Mouse (Mus musculus): ENCODE data around the gene Snx14. TPM values are rescaled to one million over a fixed set of nuclear protein-coding genes. Genes with fewer than 3 reads are reported as not detected.

Gene Snx14
- polyA plus RNA-seq, 1 experiment, result 50.4 TPM

GRCm38 (mm10) chr9:88342241-88342640 lies 96.5 kb downstream of the Snx14 start:
- H3K4me3 ChIP-seq (replicated peaks; ENCODE audit: insufficient read depth, low read depth, low read length), result no peak overlapping the region
- TF ChIP-seq POLR2A (IDR thresholded peaks at IDR 0.05; ENCODE audit: borderline replicate concordance, insufficient read depth, low read length), result no peak
- no peak for TF ChIP-seq CTCF (IDR thresholded peaks at IDR 0.05; ENCODE audit: borderline replicate concordance, insufficient read depth, low read depth, low read length)
- no peaks in the 10 kb centered on the region for H3K27me3 ChIP-seq (ENCODE audit: control insufficient read depth, insufficient read depth, low read length)
- no peak for DNase-seq
- no peaks in the 10 kb centered on the region for H3K4me1 ChIP-seq (ENCODE audit: control insufficient read depth, insufficient read depth, low read length)
- no peak overlapping the region for H3K27ac ChIP-seq (ENCODE audit: insufficient read depth, low read length)
- WGBS, result 63% methylated on average over 7 of the region's 7 CpGs

GRCm38 (mm10) chr9:88340819-88341218 lies 97.9 kb downstream of the Snx14 start:
- no peak overlapping the region for H3K27ac ChIP-seq (ENCODE audit: insufficient read depth, low read length)
- WGBS, result 74% methylated on average over 3 of the region's 3 CpGs
- no peak for DNase-seq
- TF ChIP-seq CTCF (IDR thresholded peaks at IDR 0.05; ENCODE audit: borderline replicate concordance, insufficient read depth, low read depth, low read length) (no peak), POLR2A (IDR thresholded peaks at IDR 0.05; ENCODE audit: borderline replicate concordance, insufficient read depth, low read length) (no peak)
- no peaks in the 10 kb centered on the region for H3K4me1 ChIP-seq (ENCODE audit: control insufficient read depth, insufficient read depth, low read length)
- no peaks in the 10 kb centered on the region for H3K27me3 ChIP-seq (ENCODE audit: control insufficient read depth, insufficient read depth, low read length)
- no peak overlapping the region for H3K4me3 ChIP-seq (replicated peaks; ENCODE audit: insufficient read depth, low read depth, low read length)

- TF ChIP-seq POLR2A (IDR thresholded peaks at IDR 0.05; ENCODE audit: borderline replicate concordance, insufficient read depth, low read length), result no peak
- no peak for TF ChIP-seq CTCF (IDR thresholded peaks at IDR 0.05; ENCODE audit: borderline replicate concordance, insufficient read depth, low read depth, low read length)
- no peak overlapping the region for H3K4me3 ChIP-seq (replicated peaks; ENCODE audit: insufficient read depth, low read depth, low read length)
- H3K27me3 ChIP-seq (ENCODE audit: control insufficient read depth, insufficient read depth, low read length), result no peaks in the 10 kb centered on the region
- no peak overlapping the region for H3K27ac ChIP-seq (ENCODE audit: insufficient read depth, low read length)
- no peak for DNase-seq
- WGBS, result 49% methylated on average over 1 of the region's 2 CpGs
- H3K4me1 ChIP-seq (ENCODE audit: control insufficient read depth, insufficient read depth, low read length), result no peaks in the 10 kb centered on the region
These were observed 102.9 kb downstream of the Snx14 start for GRCm38 (mm10) chr9:88335839-88336238.

GRCm38 (mm10) chr9:88332447-88332846 lies 106.3 kb downstream of the Snx14 start:
- TF ChIP-seq CTCF (IDR thresholded peaks at IDR 0.05; ENCODE audit: borderline replicate concordance, insufficient read depth, low read depth, low read length) (no peak), POLR2A (IDR thresholded peaks at IDR 0.05; ENCODE audit: borderline replicate concordance, insufficient read depth, low read length) (no peak)
- WGBS, result 77% methylated on average over 3 of the region's 3 CpGs
- Histone ChIP-seq H3K4me3 (replicated peaks; ENCODE audit: insufficient read depth, low read depth, low read length) (no peak overlapping the region), H3K27ac (ENCODE audit: insufficient read depth, low read length) (no peak overlapping the region), H3K4me1 (ENCODE audit: control insufficient read depth, insufficient read depth, low read length) (no peaks in the 10 kb centered on the region), H3K27me3 (ENCODE audit: control insufficient read depth, insufficient read depth, low read length) (no peaks in the 10 kb centered on the region)
- DNase-seq, result no peak

- WGBS, result 94% methylated on average over 3 of the region's 3 CpGs
- Histone ChIP-seq H3K27ac (ENCODE audit: insufficient read depth, low read length) (no peak overlapping the region), H3K4me1 (ENCODE audit: control insufficient read depth, insufficient read depth, low read length) (no peaks in the 10 kb centered on the region), H3K27me3 (ENCODE audit: control insufficient read depth, insufficient read depth, low read length) (no peaks in the 10 kb centered on the region), H3K4me3 (replicated peaks; ENCODE audit: insufficient read depth, low read depth, low read length) (no peak overlapping the region)
- TF ChIP-seq CTCF (IDR thresholded peaks at IDR 0.05; ENCODE audit: borderline replicate concordance, insufficient read depth, low read depth, low read length), result no peak
- DNase-seq, result no peak
These were observed 108.4 kb downstream of the Snx14 start for GRCm38 (mm10) chr9:88330316-88330715.

GRCm38 (mm10) chr9:88329166-88329748 lies 109.5 kb downstream of the Snx14 start:
- Histone ChIP-seq H3K27ac (ENCODE audit: insufficient read depth, low read length) (no peak overlapping the region), H3K4me3 (replicated peaks; ENCODE audit: insufficient read depth, low read depth, low read length) (no peak overlapping the region), H3K4me1 (ENCODE audit: control insufficient read depth, insufficient read depth, low read length) (no peaks in the 10 kb centered on the region), H3K27me3 (ENCODE audit: control insufficient read depth, insufficient read depth, low read length) (no peaks in the 10 kb centered on the region)
- no peak for DNase-seq
- 88% methylated on average over 10 of the region's 10 CpGs for WGBS
- TF ChIP-seq CTCF (IDR thresholded peaks at IDR 0.05; ENCODE audit: borderline replicate concordance, insufficient read depth, low read depth, low read length), result no peak
- no peak for TF ChIP-seq POLR2A (IDR thresholded peaks at IDR 0.05; ENCODE audit: borderline replicate concordance, insufficient read depth, low read length)

GRCm38 (mm10) chr9:88328666-88329065 lies 110.1 kb downstream of the Snx14 start:
- DNase-seq, result no peak
- H3K27ac ChIP-seq (ENCODE audit: insufficient read depth, low read length), result no peak overlapping the region
- H3K27me3 ChIP-seq (ENCODE audit: control insufficient read depth, insufficient read depth, low read length), result no peaks in the 10 kb centered on the region
- no peak for TF ChIP-seq POLR2A (IDR thresholded peaks at IDR 0.05; ENCODE audit: borderline replicate concordance, insufficient read depth, low read length)
- TF ChIP-seq CTCF (IDR thresholded peaks at IDR 0.05; ENCODE audit: borderline replicate concordance, insufficient read depth, low read depth, low read length), result no peak
- H3K4me1 ChIP-seq (ENCODE audit: control insufficient read depth, insufficient read depth, low read length), result no peaks in the 10 kb centered on the region
- no peak overlapping the region for H3K4me3 ChIP-seq (replicated peaks; ENCODE audit: insufficient read depth, low read depth, low read length)
- 79% methylated on average over 5 of the region's 5 CpGs for WGBS

GRCm38 (mm10) chr9:88326930-88327901 lies 111.5 kb downstream of the Snx14 start, which contains the start of gene Nt5e:
TSS of gene Nt5e (plus strand) at chr9:88327197.
- DNase-seq, result peak; percentile 81 to 87
- TF ChIP-seq CTCF (IDR thresholded peaks at IDR 0.05; ENCODE audit: borderline replicate concordance, insufficient read depth, low read depth, low read length), result no peak
- 0 out of 2 replicates have a peak, but pooled peaks have one; percentile 10 for TF ChIP-seq POLR2A (IDR thresholded peaks at IDR 0.05; ENCODE audit: borderline replicate concordance, insufficient read depth, low read length)
- Histone ChIP-seq H3K27ac (ENCODE audit: insufficient read depth, low read length) (peak within 1 kb of the TSS; percentile 38), H3K27me3 (ENCODE audit: control insufficient read depth, insufficient read depth, low read length) (no peaks in the 10 kb centered on the region), H3K4me1 (ENCODE audit: control insufficient read depth, insufficient read depth, low read length) (no peaks in the 10 kb centered on the region), H3K4me3 (replicated peaks; ENCODE audit: insufficient read depth, low read depth, low read length) (peak within 1 kb of the TSS; percentile 62)
- WGBS, result 3% methylated on average over 66 of the region's 66 CpGs

Other genes with a start within 250 kb of the Snx14 start
- 3.8 and 4.6 TPM in 2 replicates for gene Nt5e, start 111.8 kb downstream of the Snx14 start, polyA plus RNA-seq (2012; rRNA removed)
- gene Gm20537, start 17.7 kb upstream of the Snx14 start, polyA plus RNA-seq (2012; rRNA removed), result 0.36 and 0.49 TPM in 2 replicates
- 27.3 and 30.1 TPM in 2 replicates for gene Syncrip, start 43.6 kb upstream of the Snx14 start, polyA plus RNA-seq (2012; rRNA removed)
- gene Zfp949, start 109.1 kb upstream of the Snx14 start, polyA plus RNA-seq (2012; rRNA removed), result 22.0 and 24.2 TPM in 2 replicates
- gene Trim43a, start 141.9 kb upstream of the Snx14 start, polyA plus RNA-seq (2012; rRNA removed), result 0.36 and 0.52 TPM in 2 replicates

All from cerebellum, adult 2 months (tissue).